ENCODE assay signal across 9 mouse cellular contexts in genomic region chr14:49525931-49526291, GRCm38 (mm10). TPM values are rescaled to one million over a fixed set of nuclear protein-coding genes. Genes with fewer than 3 reads are reported as not detected.
DNase-seq lines count a peak whose midpoint lies in the region; ATAC-seq lines count a peak whose summit lies in the region.
"Had no signal": no experiment of that assay in that cellular context is flagged by ENCODE, and none has a peak within 500 bp of the region (broad histone marks: within the 10 kb centered on the region; RNA-seq: fewer than 3 reads in every experiment).

Slc35f4 (minus strand) TSS chr14:49526046.

- peak within 1 kb of the TSS; percentile 39 for H3K4me3 ChIP-seq in heart, embryonic 15.5 days
- H3K4me3 ChIP-seq in embryonic facial prominence, embryonic 10.5 days: peak within 1 kb of the TSS; percentile 54
- peak within 1 kb of the TSS; percentile 69 for H3K4me3 ChIP-seq in hindbrain, embryonic 15.5 days
- H3K4me3 ChIP-seq in midbrain, embryonic 10.5 days: peak within 1 kb of the TSS; percentile 65

- peaks cover 7% of the 10 kb centered on the region for H3K4me1 ChIP-seq in heart, embryonic 15.5 days (replicated peaks)
- H3K4me1 ChIP-seq in embryonic facial prominence, embryonic 10.5 days: peaks cover 8% of the 10 kb centered on the region
- H3K4me1 ChIP-seq in hindbrain, embryonic 15.5 days (replicated peaks): peaks cover 8% of the 10 kb centered on the region; the same call in 1 of the 2 replicates
- H3K4me1 ChIP-seq in midbrain, embryonic 10.5 days: peaks cover 12% of the 10 kb centered on the region

- peak within 1 kb of the TSS; percentile 86 for H3K4me2 ChIP-seq in heart, embryonic 15.5 days
- H3K4me2 ChIP-seq in hindbrain, embryonic 15.5 days: peak within 1 kb of the TSS; percentile 77

- no peaks in the 10 kb centered on the region for H3K9me3 ChIP-seq in heart, embryonic 15.5 days (replicated peaks)
- no peaks in the 10 kb centered on the region for H3K9me3 ChIP-seq in embryonic facial prominence, embryonic 10.5 days
- no peaks in the 10 kb centered on the region for H3K9me3 ChIP-seq in hindbrain, embryonic 15.5 days
- H3K9me3 ChIP-seq in midbrain, embryonic 10.5 days (replicated peaks): no peaks in the 10 kb centered on the region

- H3K9ac ChIP-seq in heart, embryonic 15.5 days: no peak within 1 kb of the TSS
- H3K9ac ChIP-seq in hindbrain, embryonic 15.5 days: peak within 1 kb of the TSS; percentile 63

- H3K27me3 ChIP-seq in heart, embryonic 15.5 days: peaks cover 11% of the 10 kb centered on the region
- H3K27me3 ChIP-seq in embryonic facial prominence, embryonic 10.5 days (replicated peaks; ENCODE audit: low read depth, poor library complexity, severe bottlenecking): peaks cover 19% of the 10 kb centered on the region
- H3K27me3 ChIP-seq in hindbrain, embryonic 15.5 days: peaks cover 3% of the 10 kb centered on the region; the same call in 1 of the 2 replicates
- H3K27me3 ChIP-seq in midbrain, embryonic 10.5 days (ENCODE audit: low read depth, poor library complexity, severe bottlenecking): peaks cover 19% of the 10 kb centered on the region

- H3K27ac ChIP-seq in heart, embryonic 15.5 days: no peak within 1 kb of the TSS
- H3K27ac ChIP-seq in embryonic facial prominence, embryonic 10.5 days (replicated peaks): no peak within 1 kb of the TSS
- H3K27ac ChIP-seq in hindbrain, embryonic 15.5 days (replicated peaks): peak within 1 kb of the TSS; percentile 79
- 0 out of 2 replicates have a peak within 1 kb of the TSS, but pooled peaks have one; percentile 38 for H3K27ac ChIP-seq in midbrain, embryonic 10.5 days (replicated peaks)

- 14% methylated on average over 6 of the region's 6 CpGs for WGBS in heart, embryonic 15.5 days
- WGBS in embryonic facial prominence, embryonic 10.5 days: 16% methylated on average over 6 of the region's 6 CpGs
- WGBS in hindbrain, embryonic 15.5 days: 12% methylated on average over 6 of the region's 6 CpGs
- 12% methylated on average over 6 of the region's 6 CpGs for WGBS in midbrain, embryonic 10.5 days

- no peak for DNase-seq in heart, adult 9 months (ENCODE audit: low spot score in 2 of 2)
- no peak for DNase-seq in embryonic facial prominence, embryonic 10.5 days (ENCODE audit: low spot score)
- DNase-seq in midbrain, embryonic 10.5 days (ENCODE audit: low spot score): no peak
- DNase-seq in right cerebral cortex, postnatal 10 days (ENCODE audit: low spot score in 2 of 2): no peak
- no peak for DNase-seq in embryo, embryonic 10 days (ENCODE audit: low spot score)
- no peak for DNase-seq in adrenal gland, postnatal 36 days

- ATAC-seq in heart, embryonic 15.5 days (replicated peaks; ENCODE audit: insufficient number of reproducible peaks, insufficient read depth, low FRiP score, low read depth): no peak
- ATAC-seq in hindbrain, embryonic 15.5 days (ENCODE audit: low FRiP score, low read depth): peak; percentile 71; the same call in 1 of the 2 replicates

- H3K36me3 ChIP-seq in heart, embryonic 15.5 days: no peaks in the 10 kb centered on the region
- H3K36me3 ChIP-seq in embryonic facial prominence, embryonic 10.5 days (replicated peaks): no peaks in the 10 kb centered on the region
- H3K36me3 ChIP-seq in hindbrain, embryonic 15.5 days: no peaks in the 10 kb centered on the region
- no peaks in the 10 kb centered on the region for H3K36me3 ChIP-seq in midbrain, embryonic 10.5 days

RNA-seq across cellular contexts. Expression of gene Slc35f4, which starts in this region (rescaled TPM):
- 0.13 TPM in 1 of 2 replicates, not detected in the other for polyA plus RNA-seq in heart, embryonic 15.5 days (2015; fragmentation: Nextera tagmentation; extraction: Ambion mirVana)
- 0.07 TPM in 1 of 2 replicates, not detected in the other for polyA plus RNA-seq in embryonic facial prominence, embryonic 10.5 days (2016; fragmentation: Nextera tagmentation; extraction: Ambion mirVana)
- 19.9 and 22.5 TPM in 2 replicates for polyA plus RNA-seq in hindbrain, embryonic 15.5 days (2015; fragmentation: Nextera tagmentation; extraction: Ambion mirVana)
- polyA plus RNA-seq in midbrain, embryonic 10.5 days (2016; fragmentation: Nextera tagmentation; extraction: Ambion mirVana): 0.36 and 0.41 TPM in 2 replicates
- total RNA-seq in adrenal gland, postnatal 36 days (2021): not detected
- total RNA-seq: liver, adult 2 months had no signal
- polyA plus RNA-seq: liver, adult 2 months had no signal

Comparison
In these comparisons a context has a peak if more than half of its experiments do, and no peak if none do; other contexts are left out.
1. RNA of gene Slc35f4 (polyA plus RNA-seq): 19.9 to 22.5 TPM in hindbrain, embryonic 15.5 days; 0.36 to 0.41 TPM in midbrain, embryonic 10.5 days, 0.13 TPM in heart, embryonic 15.5 days and 0.07 TPM in embryonic facial prominence, embryonic 10.5 days; every median in the first group is over 10 times any median in the second.
2. H3K27ac ChIP-seq: peak in hindbrain, embryonic 15.5 days (single experiment) and midbrain, embryonic 10.5 days (single experiment); none in heart, embryonic 15.5 days (single experiment) and embryonic facial prominence, embryonic 10.5 days (single experiment).
3. Peak in every context shown above with its lines, with median percentiles within 50 percentile points of each other: H3K4me3 ChIP-seq.